Mouse (Mus musculus) embryonic facial prominence, embryonic 14.5 days (tissue): Measurements from ENCODE around the gene Rfxap. TPM values are rescaled to one million over a fixed set of nuclear protein-coding genes. Genes with fewer than 3 reads are reported as not detected.

Experiments
- ATAC-seq: fragments of 200-750 bp; cut with Nextera tagmentation; 2 replicates; pipeline ENCODE4 v1.8.0; 2017; ENCODE audit warnings: low read depth, moderate number of reproducible peaks, moderate TSS enrichment
- DNase-seq: peaks from one replicate; pipeline ENCODE4 v3.0.0-alpha.2; 2015; ENCODE audit warnings: low spot score
- H3K27ac ChIP-seq: fragments of 300-500 bp; sonication (generic); replicated peaks from 2 replicates; pipeline ENCODE4 v1.5.1; 2014; ENCODE audit warnings: low read depth, mild to moderate bottlenecking, low read length, moderate library complexity
- H3K27me3 ChIP-seq: fragments of 300-500 bp; sonication (generic); replicated peaks from 2 replicates; pipeline ENCODE4 v1.6.1; 2014; ENCODE audit warnings: low read length; ENCODE audit not compliant: control insufficient read depth, insufficient read depth
- H3K36me3 ChIP-seq: fragments of 300-500 bp; sonication (generic); 2 replicates; pipeline ENCODE4 v1.6.1; 2014; ENCODE audit warnings: low read length, mixed read lengths; ENCODE audit not compliant: control insufficient read depth, insufficient read depth
- H3K4me1 ChIP-seq: fragments of 300-500 bp; sonication (generic); 2 replicates; pipeline ENCODE4 v1.6.1; 2014; ENCODE audit warnings: antibody characterized with exemption, low read length; ENCODE audit not compliant: control insufficient read depth, insufficient read depth
- H3K4me2 ChIP-seq: fragments of 300-500 bp; sonication (generic); 2 replicates; pipeline ENCODE4 v1.6.1; 2014; ENCODE audit warnings: low read depth, mild to moderate bottlenecking, low read length, moderate library complexity, mixed read lengths
- H3K4me3 ChIP-seq: fragments of 300-500 bp; sonication (generic); 2 replicates; pipeline ENCODE4 v1.5.1; 2014; ENCODE audit warnings: low read depth, mild to moderate bottlenecking, low read length
- H3K9ac ChIP-seq: fragments of 300-500 bp; sonication (generic); 2 replicates; pipeline ENCODE4 v1.6.1; 2014; ENCODE audit warnings: low read depth, mild to moderate bottlenecking, low read length, moderate library complexity, mixed read lengths
- H3K9me3 ChIP-seq: fragments of 300-500 bp; sonication (generic); 2 replicates; pipeline ENCODE4 v1.6.1; 2016; ENCODE audit warnings: low read length; ENCODE audit not compliant: control insufficient read depth
- WGBS: fragments of 180-500 bp; shearing (Covaris S2); extraction: QIAGEN DNeasy Blood & Tissue Kit; methylation state at CpG from one replicate; pipeline ENCODE4 v1.1.7; 2014; 5-methylcytosine and 5-hydroxymethylcytosine counted together
- polyA plus RNA-seq: library from polyadenylated mRNA; unstranded; fragments of >200 nt; fragmentation: Nextera tagmentation; extraction: Ambion mirVana; gene quantifications from 2 replicates; pipeline ENCODE4 v1.2.1, GENCODE M21; 2014

Gene Rfxap
- polyA plus RNA-seq, 1 experiment from 2014 or later, result 37.6 TPM

GRCm38 (mm10) chr3:54807061-54807661, 430 bp downstream of the Rfxap start:
- Histone ChIP-seq H3K4me1 (peaks cover 5% of the 10 kb centered on the region; the same call in 1 of the 2 replicates), H3K36me3 (peaks cover 13% of the 10 kb centered on the region), H3K9ac (peak overlapping the region; percentile 93), H3K27ac (peak overlapping the region; percentile 89), H3K27me3 (no peaks in the 10 kb centered on the region), H3K9me3 (no peaks in the 10 kb centered on the region), H3K4me3 (peak overlapping the region; percentile 93), H3K4me2 (peak overlapping the region; percentile 95)
- ATAC-seq (peak; percentile 74), DNase-seq (peak; percentile 41)
- under 1% methylated on average over 48 of the region's 56 CpGs for WGBS

- no peak for ATAC-seq
- Histone ChIP-seq H3K36me3 (peaks cover 13% of the 10 kb centered on the region), H3K27ac (no peak overlapping the region), H3K9ac (no peak overlapping the region), H3K27me3 (no peaks in the 10 kb centered on the region), H3K4me2 (no peak overlapping the region), H3K4me1 (peaks cover 5% of the 10 kb centered on the region; the same call in 1 of the 2 replicates), H3K4me3 (no peak overlapping the region), H3K9me3 (no peaks in the 10 kb centered on the region)
- DNase-seq, result no peak
- 94% methylated on average over 8 of the region's 8 CpGs for WGBS
Measured at GRCm38 (mm10) chr3:54803713-54804112, 3.9 kb downstream of the Rfxap start.

- ATAC-seq (no peak; the same call in 1 of the 2 replicates), DNase-seq (peak; percentile 56)
- Histone ChIP-seq H3K27ac (no peak overlapping the region), H3K4me3 (no peak overlapping the region), H3K4me1 (no peaks in the 10 kb centered on the region), H3K9ac (no peak overlapping the region), H3K9me3 (peaks cover 14% of the 10 kb centered on the region), H3K4me2 (no peak overlapping the region), H3K27me3 (no peaks in the 10 kb centered on the region), H3K36me3 (peaks cover 22% of the 10 kb centered on the region; the same call in 1 of the 2 replicates)
- 41% methylated on average over 16 of the region's 16 CpGs for WGBS
Measured at GRCm38 (mm10) chr3:54797211-54797610, 10.4 kb downstream of the Rfxap start.

- H3K27me3 ChIP-seq, result no peaks in the 10 kb centered on the region
- no peak for ATAC-seq
- peaks cover 22% of the 10 kb centered on the region; the same call in 1 of the 2 replicates for H3K36me3 ChIP-seq
- no peaks in the 10 kb centered on the region for H3K4me1 ChIP-seq
- H3K4me3 ChIP-seq, result no peak overlapping the region
- H3K9me3 ChIP-seq, result peaks cover 14% of the 10 kb centered on the region
- DNase-seq, result no peak
- no peak overlapping the region for H3K9ac ChIP-seq
- no peak overlapping the region for H3K4me2 ChIP-seq
- H3K27ac ChIP-seq, result no peak overlapping the region
- WGBS, result 94% methylated on average over 1 of the region's 1 CpGs
Measured at GRCm38 (mm10) chr3:54795806-54796205, 11.8 kb downstream of the Rfxap start.

- Histone ChIP-seq H3K4me2 (no peak overlapping the region), H3K4me3 (no peak overlapping the region), H3K4me1 (no peaks in the 10 kb centered on the region), H3K27me3 (no peaks in the 10 kb centered on the region), H3K9ac (no peak overlapping the region), H3K36me3 (peaks cover 22% of the 10 kb centered on the region; the same call in 1 of the 2 replicates), H3K27ac (no peak overlapping the region), H3K9me3 (peaks cover 14% of the 10 kb centered on the region)
- DNase-seq, result no peak
- ATAC-seq, result no peak
- 95% methylated on average over 5 of the region's 5 CpGs for WGBS
Measured at GRCm38 (mm10) chr3:54795379-54795778, 12.2 kb downstream of the Rfxap start.

- WGBS, result 87% methylated on average over 6 of the region's 6 CpGs
- Histone ChIP-seq H3K4me2 (no peak overlapping the region), H3K9me3 (peaks cover 14% of the 10 kb centered on the region), H3K4me1 (no peaks in the 10 kb centered on the region), H3K27me3 (no peaks in the 10 kb centered on the region), H3K9ac (no peak overlapping the region), H3K4me3 (no peak overlapping the region), H3K36me3 (peaks cover 27% of the 10 kb centered on the region; the same call in 1 of the 2 replicates), H3K27ac (no peak overlapping the region)
- DNase-seq (no peak), ATAC-seq (no peak)
Measured at GRCm38 (mm10) chr3:54793762-54794161, 13.8 kb downstream of the Rfxap start.

- no peak for ATAC-seq
- WGBS, result 67% methylated on average over 10 of the region's 10 CpGs
Measured at GRCm38 (mm10) chr3:54791822-54792677, 15.5 kb downstream of the Rfxap start.

GRCm38 (mm10) chr3:54790601-54791000, 17.0 kb downstream of the Rfxap start:
- Histone ChIP-seq H3K9ac (no peak overlapping the region), H3K4me1 (no peaks in the 10 kb centered on the region), H3K9me3 (peaks cover 14% of the 10 kb centered on the region), H3K27ac (no peak overlapping the region), H3K4me2 (no peak overlapping the region), H3K4me3 (no peak overlapping the region), H3K27me3 (no peaks in the 10 kb centered on the region), H3K36me3 (peaks cover 36% of the 10 kb centered on the region; the same call in 1 of the 2 replicates)
- ATAC-seq (no peak), DNase-seq (no peak)
- 52% methylated on average over 2 of the region's 2 CpGs for WGBS

More at GRCm38 (mm10) chr3:54791822-54792677, 15.5 kb downstream of the Rfxap start:
- Histone ChIP-seq H3K9ac (no peak overlapping the region), H3K4me2 (no peak overlapping the region), H3K4me3 (no peak overlapping the region), H3K27ac (no peak overlapping the region), H3K36me3 (peaks cover 27% of the 10 kb centered on the region; the same call in 1 of the 2 replicates), H3K4me1 (no peaks in the 10 kb centered on the region), H3K27me3 (no peaks in the 10 kb centered on the region), H3K9me3 (peaks cover 14% of the 10 kb centered on the region)
- DNase-seq, result no peak
